Mouse (Mus musculus): Measurements from ENCODE around the gene Amer3. TPM values are rescaled to one million over a fixed set of nuclear protein-coding genes. Genes with fewer than 3 reads are reported as not detected.
"Not testable (repeated sequence)": the region's sequence is repeated elsewhere in the genome, so short reads cannot be mapped to it uniquely, and the experiment has no call there.

Gene Amer3
- total and polyA plus RNA-seq, 3 experiments: 0.16 to 0.97 (median 0.63) TPM

DNA sequence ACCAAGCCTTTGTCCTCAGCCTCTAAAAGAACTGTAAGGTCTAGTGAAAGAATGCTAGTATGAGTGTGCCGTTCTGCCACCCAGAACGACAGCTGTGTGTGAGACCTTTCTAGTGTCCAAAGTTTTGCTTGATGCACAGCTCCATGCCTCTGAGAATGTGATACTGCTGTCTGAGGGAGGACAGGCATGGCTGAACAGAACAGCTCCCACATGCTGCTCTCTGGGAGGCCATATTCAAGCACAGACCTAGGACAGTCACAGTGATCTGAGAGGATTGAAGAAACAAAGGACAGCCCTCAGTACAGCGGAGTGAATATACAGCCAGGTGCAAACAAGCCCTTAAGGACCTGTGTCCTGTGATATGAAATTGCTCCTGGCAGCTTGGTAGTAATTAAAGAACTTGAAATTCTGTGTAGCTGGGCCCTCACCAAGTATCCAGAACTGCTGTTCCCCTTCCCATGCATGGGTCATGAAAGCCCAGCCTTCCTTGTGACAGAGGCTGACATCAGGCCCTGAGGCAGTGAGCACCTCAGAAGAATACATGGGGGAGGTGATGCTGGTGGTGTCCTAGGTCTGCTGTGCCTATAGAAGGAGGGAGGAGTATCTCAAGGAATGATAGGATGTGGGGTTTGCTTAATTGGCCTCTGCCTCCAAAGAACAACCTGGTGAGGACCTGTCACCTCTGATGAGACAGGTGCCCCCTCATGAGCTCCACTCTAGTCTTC, 22.0 kb downstream of the Amer3 start:
- DNase-seq: no peak

DNA sequence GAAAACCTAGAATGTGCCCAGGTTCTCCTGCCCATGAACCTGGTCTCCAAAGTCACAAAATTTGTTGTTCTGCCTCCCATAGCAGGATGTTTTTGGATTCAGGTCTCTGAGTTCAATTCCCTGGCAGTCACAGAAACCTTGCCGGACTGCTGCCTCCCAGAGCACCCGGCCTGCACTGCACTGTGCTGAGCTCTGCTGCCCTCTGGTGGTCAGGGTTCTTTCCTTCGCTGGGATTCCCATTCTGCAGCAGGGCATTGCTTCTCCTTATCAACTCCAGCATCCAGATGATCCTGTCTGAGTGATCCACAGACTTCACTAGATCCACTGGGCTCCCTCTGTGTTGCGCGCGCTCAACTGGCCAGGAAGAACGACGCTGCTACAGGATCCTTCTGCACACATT, 22.9 kb downstream of the Amer3 start:
- peak; percentile 44 for DNase-seq

DNA sequence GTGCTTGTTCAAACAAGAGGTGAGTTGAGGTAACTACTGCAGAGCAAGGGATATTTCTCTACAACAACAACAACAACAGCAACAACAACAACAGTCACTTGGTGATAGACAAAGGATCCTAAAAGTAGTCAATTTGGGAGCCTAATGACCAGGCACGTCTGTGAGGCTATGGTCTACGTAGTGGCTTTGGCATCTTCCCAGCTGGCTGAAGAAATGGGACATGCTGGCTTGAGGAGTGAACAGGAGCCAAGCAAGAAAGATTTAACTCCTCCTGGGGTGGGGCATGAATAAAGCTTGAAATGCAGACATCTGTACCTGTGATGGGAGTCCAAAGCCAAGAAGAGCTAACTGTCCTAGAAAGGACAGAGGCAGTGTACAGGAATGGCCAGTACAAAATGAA, 34.3 kb downstream of the Amer3 start:
- DNase-seq: no peak

DNA sequence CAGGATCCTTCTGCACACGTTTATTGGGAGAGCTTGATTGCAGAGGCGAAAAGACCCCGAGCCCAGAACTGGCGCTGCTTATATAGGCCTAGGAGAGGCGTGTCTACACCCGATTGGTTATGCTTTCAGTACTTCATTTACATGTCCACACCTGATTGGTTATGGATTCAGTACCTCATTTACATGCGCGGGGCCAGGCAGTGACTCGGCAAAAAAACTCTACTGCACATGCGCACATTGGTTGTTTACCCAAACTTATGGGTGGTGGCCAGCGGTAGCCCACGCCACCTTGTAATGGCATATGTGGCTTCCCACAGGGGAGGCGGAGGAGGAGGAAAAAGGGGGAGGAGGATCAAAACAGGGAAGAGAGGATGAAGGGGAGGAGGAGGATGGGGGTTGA, 40.7 kb downstream of the Amer3 start:
- not testable (repeated sequence) for DNase-seq

DNA sequence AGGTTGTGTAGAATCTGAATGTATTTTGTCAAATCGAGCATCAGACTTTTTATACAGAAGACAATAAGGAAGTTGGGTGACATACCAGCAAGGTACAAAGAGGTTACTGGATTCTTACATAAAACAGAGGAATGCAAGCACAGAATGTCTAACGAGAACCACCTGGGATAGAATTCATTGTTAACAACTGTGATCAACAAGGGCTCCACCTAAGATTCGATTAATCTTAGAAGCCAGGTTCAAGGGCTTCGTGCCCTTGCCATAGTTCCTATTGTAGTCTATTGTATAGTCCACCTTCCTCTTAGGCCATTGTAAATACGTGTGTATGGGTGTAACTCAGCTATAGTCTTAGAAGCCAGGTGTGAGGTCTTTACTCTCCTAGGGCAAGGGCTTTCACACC, 41.3 kb downstream of the Amer3 start:
- not testable (repeated sequence) for DNase-seq

DNA sequence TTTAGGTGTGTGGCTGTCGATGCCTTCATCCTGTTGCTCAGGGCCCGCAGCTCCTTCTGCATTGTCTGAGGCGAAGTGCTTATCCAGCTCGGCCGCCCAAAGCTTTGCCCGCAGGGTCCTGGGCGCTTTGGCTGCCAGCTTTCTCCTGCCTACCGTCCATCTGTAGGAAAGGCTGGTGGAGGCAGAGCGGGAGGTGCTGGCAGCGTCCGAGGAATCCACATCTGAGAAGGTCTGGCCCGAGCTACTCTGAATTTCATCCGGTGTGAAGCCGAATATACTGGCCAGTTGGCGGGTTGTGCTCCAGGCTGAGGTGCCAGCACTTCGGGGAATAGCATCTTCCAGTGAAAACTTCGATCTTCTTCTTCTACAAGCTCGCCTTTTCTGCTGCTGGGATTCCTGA, 56.3 kb downstream of the Amer3 start:
- DNase-seq: no peak

Other genes with a start within 250 kb of the Amer3 start
- 10 to 100 TPM; 13.5 to 16.6 TPM for gene Ccdc115, start 140.0 kb upstream of the Amer3 start, total RNA-seq (2021)
- gene Ccdc115, start 140.0 kb upstream of the Amer3 start, polyA plus RNA-seq (2012; rRNA removed): 14.0 and 16.6 TPM in 2 replicates
- gene Imp4, start 139.8 kb upstream of the Amer3 start, total RNA-seq (2021): 10 to 100 TPM; 60.7 to 76.7 TPM
- gene Imp4, start 139.8 kb upstream of the Amer3 start, polyA plus RNA-seq (2012; rRNA removed): 36.1 and 38.1 TPM in 2 replicates
- gene Ptpn18, start 119.9 kb upstream of the Amer3 start, total RNA-seq (2021): 1 to 10 TPM; 2.8 to 3.3 TPM
- 71.5 and 109 TPM in 2 replicates for gene Ptpn18, start 119.9 kb upstream of the Amer3 start, polyA plus RNA-seq (2012; rRNA removed)
- gene Prss39, start 81.2 kb upstream of the Amer3 start, total RNA-seq (2021): not detected
- not detected in 2 replicates for gene Prss39, start 81.2 kb upstream of the Amer3 start, polyA plus RNA-seq (2012; rRNA removed)
- not detected for gene Cfc1, start 44.0 kb upstream of the Amer3 start, total RNA-seq (2021)
- not detected in 2 replicates for gene Cfc1, start 44.0 kb upstream of the Amer3 start, polyA plus RNA-seq (2012; rRNA removed)
- gene Prss40, start 18.7 kb upstream of the Amer3 start, total RNA-seq (2021): not detected
- not detected in 2 replicates for gene Prss40, start 18.7 kb upstream of the Amer3 start, polyA plus RNA-seq (2012; rRNA removed)